Mouse (Mus musculus) intestine, postnatal 0 days (tissue): ENCODE measurements around the gene Armc8. TPM values are rescaled to one million over a fixed set of nuclear protein-coding genes. Genes with fewer than 3 reads are reported as not detected.

Experiments
- ATAC-seq: fragments of 200-750 bp; cut with Nextera tagmentation; 2 replicates; pipeline ENCODE4 v1.8.0; 2017; ENCODE audit warnings: mild to moderate bottlenecking, moderate TSS enrichment, moderate library complexity
- H3K27ac ChIP-seq: fragments of 300-500 bp; sonication (generic); 2 replicates; pipeline ENCODE4 v1.5.1; 2014; ENCODE audit warnings: mild to moderate bottlenecking, low read depth, low read length, moderate library complexity
- H3K27me3 ChIP-seq: fragments of 300-500 bp; sonication (generic); replicated peaks from 2 replicates; pipeline ENCODE4 v1.6.1; 2014; ENCODE audit warnings: low read length, mixed read lengths; ENCODE audit not compliant: control insufficient read depth, insufficient read depth
- H3K36me3 ChIP-seq: fragments of 300-500 bp; sonication (generic); 2 replicates; pipeline ENCODE4 v1.6.1; 2014; ENCODE audit warnings: mild to moderate bottlenecking, moderate library complexity; ENCODE audit not compliant: control insufficient read depth, insufficient read depth
- H3K4me1 ChIP-seq: fragments of 300-500 bp; sonication (generic); replicated peaks from 2 replicates; pipeline ENCODE4 v1.6.1; 2014; ENCODE audit warnings: antibody characterized with exemption, low read length, mixed read lengths; ENCODE audit not compliant: control insufficient read depth, insufficient read depth
- H3K4me2 ChIP-seq: fragments of 300-500 bp; sonication (generic); replicated peaks from 2 replicates; pipeline ENCODE4 v1.6.1; 2014; ENCODE audit warnings: low read depth, mild to moderate bottlenecking, moderate library complexity
- H3K4me3 ChIP-seq: fragments of 300-500 bp; sonication (generic); 2 replicates; pipeline ENCODE4 v1.5.1; 2014; ENCODE audit warnings: low read depth, low read length
- H3K9ac ChIP-seq: fragments of 300-500 bp; sonication (generic); 2 replicates; pipeline ENCODE4 v1.6.1; 2014; ENCODE audit warnings: mild to moderate bottlenecking, low read depth, low read length
- H3K9me3 ChIP-seq: fragments of 300-500 bp; sonication (generic); 2 replicates; pipeline ENCODE4 v1.6.1; 2016; ENCODE audit warnings: mixed run types; ENCODE audit not compliant: control insufficient read depth
- CTCF ChIP-seq: sonication (generic); IDR thresholded peaks from 2 replicates; pipeline ENCODE4 v1.5.1; 2016; ENCODE audit warnings: low read depth, mild to moderate bottlenecking, control low read depth, antibody characterized with exemption, moderate library complexity
- WGBS: fragments of 180-500 bp; shearing (Covaris S2); extraction: QIAGEN DNeasy Blood & Tissue Kit; methylation state at CpG from one replicate; pipeline ENCODE4 v1.1.7; 2014; 5-methylcytosine and 5-hydroxymethylcytosine counted together
- polyA plus RNA-seq: library from polyadenylated mRNA; unstranded; fragments of >200 nt; fragmentation: Nextera tagmentation; extraction: Ambion mirVana; gene quantifications from 2 replicates; pipeline ENCODE4 v1.2.1, GENCODE M21; 2015

Gene Armc8
- polyA plus RNA-seq, 1 experiment from 2014 or later, result 14.0 TPM

DNA sequence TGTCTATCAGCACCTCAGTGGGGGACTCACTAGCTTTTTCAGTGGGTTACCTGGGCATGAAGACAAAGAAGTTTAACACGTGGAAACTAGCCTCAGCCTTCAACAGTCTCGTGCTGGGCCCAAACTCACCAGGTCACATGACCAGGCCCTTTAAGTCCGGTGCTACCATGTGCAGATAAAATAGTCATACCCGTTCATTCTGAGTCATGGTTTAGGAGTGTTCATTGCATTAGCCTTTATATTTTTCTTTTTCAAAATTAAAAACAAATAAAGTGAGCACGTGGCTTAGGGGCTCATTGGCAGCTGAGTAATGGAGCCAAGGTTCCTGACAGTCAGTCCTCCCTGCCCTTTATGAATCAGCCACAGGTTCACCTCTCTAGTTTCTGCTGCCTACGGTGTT lies 137.9 kb downstream of the Armc8 start:
- H3K9ac ChIP-seq, result no peak overlapping the region
- no peaks in the 10 kb centered on the region for H3K9me3 ChIP-seq
- no peak overlapping the region for H3K4me2 ChIP-seq
- no peaks in the 10 kb centered on the region for H3K4me1 ChIP-seq
- no peaks in the 10 kb centered on the region for H3K36me3 ChIP-seq
- H3K27ac ChIP-seq, result no peak overlapping the region
- no peak overlapping the region for H3K4me3 ChIP-seq
- WGBS, result 65% methylated on average over 6 of the region's 6 CpGs
- no peak for TF ChIP-seq CTCF
- ATAC-seq, result no peak
- no peaks in the 10 kb centered on the region for H3K27me3 ChIP-seq

DNA sequence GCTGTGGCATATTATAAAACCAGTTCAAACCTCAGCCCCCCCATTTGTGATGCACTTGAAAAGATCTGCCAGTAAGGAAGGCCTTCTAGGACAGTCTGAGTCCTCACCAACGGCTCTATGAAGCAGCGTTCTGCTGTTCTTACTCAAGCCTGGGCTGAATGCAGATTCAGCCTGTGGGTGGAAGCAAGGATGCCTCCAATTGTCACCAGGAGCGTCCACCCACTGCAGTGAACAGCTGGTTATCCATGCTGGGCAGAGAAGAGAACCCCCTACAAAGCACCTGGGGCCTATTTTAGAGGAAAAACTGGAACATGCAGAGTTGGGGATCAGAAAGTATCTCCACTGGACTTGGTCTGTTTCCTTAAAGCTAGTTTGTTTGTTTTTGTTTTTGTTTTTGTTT lies 138.9 kb downstream of the Armc8 start:
- WGBS, result 92% methylated on average over 3 of the region's 3 CpGs
- no peak for ATAC-seq

DNA sequence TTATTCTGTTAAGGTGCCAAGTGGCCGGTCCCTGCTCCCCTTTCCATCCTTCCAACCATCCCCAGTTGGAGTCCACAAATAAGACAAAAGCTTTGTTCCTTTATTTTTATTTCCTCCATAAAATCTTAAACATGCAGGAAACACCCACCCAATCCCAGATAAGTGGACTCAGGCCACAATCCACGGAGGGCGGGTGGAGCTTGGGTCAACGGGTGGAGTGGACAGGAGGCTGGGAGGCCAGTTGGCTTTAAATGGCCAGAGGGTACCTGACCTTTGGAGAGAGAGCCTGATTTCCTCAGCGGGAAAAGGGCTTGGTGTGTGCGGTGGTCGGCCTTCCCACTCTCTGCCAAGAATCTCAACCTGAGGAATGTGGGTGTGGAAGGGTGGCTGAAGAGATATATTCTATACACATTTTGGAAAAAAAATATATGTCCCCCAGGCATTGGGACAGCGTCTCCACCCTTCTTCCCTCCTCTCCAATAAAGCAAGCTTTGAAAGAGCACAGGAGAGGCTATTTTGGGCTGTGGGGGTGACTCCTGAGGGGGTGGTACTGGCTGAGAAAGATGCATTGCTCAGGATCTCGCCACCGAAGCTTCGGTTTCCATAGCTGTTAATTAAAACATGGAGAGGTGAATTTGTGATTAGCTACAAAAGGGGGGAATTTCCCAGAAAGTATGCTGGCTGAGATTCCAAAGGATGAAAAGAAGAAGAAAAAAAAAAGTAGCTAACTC lies 139.9 kb downstream of the Armc8 start:
- Histone ChIP-seq H3K9ac (no peak overlapping the region), H3K27me3 (no peaks in the 10 kb centered on the region), H3K4me1 (0 out of 2 replicates have a peak, but pooled peaks cover 7% of the 10 kb centered on the region), H3K27ac (no peak overlapping the region), H3K9me3 (no peaks in the 10 kb centered on the region), H3K36me3 (no peaks in the 10 kb centered on the region), H3K4me2 (no peak overlapping the region), H3K4me3 (no peak overlapping the region)
- 63% methylated on average over 11 of the region's 11 CpGs for WGBS
- TF ChIP-seq CTCF, result no peak
- no peak for ATAC-seq

More for the DNA sequence above, 138.9 kb downstream of the Armc8 start:
- Histone ChIP-seq H3K27me3 (no peaks in the 10 kb centered on the region), H3K4me2 (no peak overlapping the region), H3K4me3 (no peak overlapping the region), H3K4me1 (0 out of 2 replicates have a peak, but pooled peaks cover 3% of the 10 kb centered on the region), H3K36me3 (no peaks in the 10 kb centered on the region), H3K27ac (no peak overlapping the region), H3K9ac (no peak overlapping the region), H3K9me3 (no peaks in the 10 kb centered on the region)
- TF ChIP-seq CTCF, result no peak

Other genes starting within 250 kb of the Armc8 start
- 0.37 and 0.47 TPM in 2 replicates for gene Esyt3, start 210.3 kb downstream of the Armc8 start, polyA plus RNA-seq
- 7.6 and 9.5 TPM in 2 replicates for gene Mras, start 131.5 kb downstream of the Armc8 start, polyA plus RNA-seq
- gene Nme9, start 117.4 kb downstream of the Armc8 start, polyA plus RNA-seq, result 0.46 and 0.71 TPM in 2 replicates
- gene Dbr1, start 6.9 kb upstream of the Armc8 start, polyA plus RNA-seq, result 11.6 and 12.7 TPM in 2 replicates
- gene A4gnt, start 43.6 kb upstream of the Armc8 start, polyA plus RNA-seq, result 0.81 and 1.0 TPM in 2 replicates
- gene Dzip1l, start 60.6 kb upstream of the Armc8 start, polyA plus RNA-seq, result 3.3 and 4.1 TPM in 2 replicates
- gene Cldn18, start 148.4 kb upstream of the Armc8 start, polyA plus RNA-seq, result 1.8 and 11.7 TPM in 2 replicates